Mouse (Mus musculus) c-Kit-positive CD71-positive TER-119-negative erythroid progenitor cells, embryonic 14.5 days (primary cell): ENCODE measurements around the gene Ebf3.

Experiments
- DNase-seq: peaks from one replicate; pipeline ENCODE4 v3.0.0-alpha.2; 2013; ENCODE audit warnings: low read depth

Ebf3 gene

GRCm38 (mm10) chr7:137289290-137289957, 24.8 kb downstream of the Ebf3 start:
- DNase-seq, result no peak

- no peak for DNase-seq
Measured at GRCm38 (mm10) chr7:137278171-137278570, 36.1 kb downstream of the Ebf3 start.

- no peak for DNase-seq
Measured at GRCm38 (mm10) chr7:137277713-137278112, 36.5 kb downstream of the Ebf3 start.

GRCm38 (mm10) chr7:137272252-137272651, 42.0 kb downstream of the Ebf3 start:
- DNase-seq, result no peak

GRCm38 (mm10) chr7:137268452-137269155, 45.6 kb downstream of the Ebf3 start:
- DNase-seq, result no peak

GRCm38 (mm10) chr7:137267441-137267840, 46.8 kb downstream of the Ebf3 start:
- no peak for DNase-seq

- DNase-seq, result no peak
Measured at GRCm38 (mm10) chr7:137266575-137266974, 47.7 kb downstream of the Ebf3 start.

GRCm38 (mm10) chr7:137262330-137262729, 51.9 kb downstream of the Ebf3 start:
- no peak for DNase-seq

- DNase-seq, result peak; percentile 17
Measured at GRCm38 (mm10) chr7:137246213-137246872, 67.9 kb downstream of the Ebf3 start.

- DNase-seq, result no peak
Measured at GRCm38 (mm10) chr7:137244839-137245238, 69.4 kb downstream of the Ebf3 start.

- no peak for DNase-seq
Measured at GRCm38 (mm10) chr7:137240481-137240880, 73.8 kb downstream of the Ebf3 start.

GRCm38 (mm10) chr7:137239542-137240133, 74.6 kb downstream of the Ebf3 start:
- no peak for DNase-seq

- DNase-seq, result no peak
Measured at GRCm38 (mm10) chr7:137237419-137237818, 76.8 kb downstream of the Ebf3 start.

- no peak for DNase-seq
Measured at GRCm38 (mm10) chr7:137223823-137224222, 90.4 kb downstream of the Ebf3 start.

- no peak for DNase-seq
Measured at GRCm38 (mm10) chr7:137222831-137223505, 91.3 kb downstream of the Ebf3 start.

GRCm38 (mm10) chr7:137221599-137221998, 92.6 kb downstream of the Ebf3 start:
- no peak for DNase-seq

GRCm38 (mm10) chr7:137220436-137220835, 93.8 kb downstream of the Ebf3 start:
- no peak for DNase-seq

- no peak for DNase-seq
Measured at GRCm38 (mm10) chr7:137218706-137219105, 95.5 kb downstream of the Ebf3 start.

GRCm38 (mm10) chr7:137213444-137213843, 100.8 kb downstream of the Ebf3 start:
- no peak for DNase-seq

GRCm38 (mm10) chr7:137211332-137211731, 102.9 kb downstream of the Ebf3 start:
- no peak for DNase-seq

- DNase-seq, result no peak
Measured at GRCm38 (mm10) chr7:137209688-137210345, 104.4 kb downstream of the Ebf3 start.

GRCm38 (mm10) chr7:137208556-137208955, 105.7 kb downstream of the Ebf3 start:
- DNase-seq, result no peak
